Mouse (Mus musculus): ENCODE data around the gene Tenm2.

DNA sequence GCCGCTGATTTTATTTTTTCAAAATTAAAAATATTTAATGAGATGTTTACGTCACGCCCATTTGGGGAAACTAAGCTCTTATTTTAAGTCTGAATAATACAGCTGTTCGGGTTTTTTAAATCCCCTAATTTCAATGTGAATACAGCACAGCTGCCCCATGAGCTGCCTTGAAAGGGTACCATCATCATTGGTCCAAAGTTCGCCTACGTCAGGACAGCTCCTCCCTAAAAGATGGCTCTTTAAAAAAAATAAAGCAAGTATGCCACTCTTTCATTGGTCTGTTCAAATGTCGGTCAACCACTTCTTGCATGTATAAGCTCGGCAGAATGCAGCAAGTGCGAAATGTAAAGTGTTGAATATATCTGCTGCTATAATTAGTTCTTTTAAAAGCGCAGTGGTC lies 160.4 kb downstream of the Tenm2 start:
- TF ChIP-seq GATA1 (IDR thresholded peaks at IDR 0.05; ENCODE audit: borderline replicate concordance, low read length) (no peak), FLI1 (IDR thresholded peaks at IDR 0.05; ENCODE audit: low read length) (no peak)
